Mouse (Mus musculus) limb, embryonic 12.5 days (tissue): ENCODE data around the gene Tbl1xr1. TPM values are rescaled to one million over a fixed set of nuclear protein-coding genes. Genes with fewer than 3 reads are reported as not detected.

Experiments used
- ATAC-seq: fragments of 200-750 bp; cut with Nextera tagmentation; 2 replicates; pipeline ENCODE4 v1.8.0; 2017; ENCODE audit warnings: low read depth, moderate TSS enrichment; ENCODE audit not compliant: insufficient number of reproducible peaks, insufficient read depth, low FRiP score, low TSS enrichment
- H3K27ac ChIP-seq: fragments of 300-500 bp; sonication (generic); 2 replicates; pipeline ENCODE4 v1.5.1; 2016; ENCODE audit warnings: mild to moderate bottlenecking, moderate library complexity
- H3K27me3 ChIP-seq: fragments of 300-500 bp; sonication (generic); 2 replicates; pipeline ENCODE4 v1.6.1; 2016; ENCODE audit warnings: mild to moderate bottlenecking, moderate library complexity
- H3K36me3 ChIP-seq: fragments of 300-500 bp; sonication (generic); 2 replicates; pipeline ENCODE4 v1.6.1; 2016; ENCODE audit warnings: mild to moderate bottlenecking, moderate library complexity
- H3K4me1 ChIP-seq: fragments of 300-500 bp; sonication (generic); replicated peaks from 2 replicates; pipeline ENCODE4 v1.6.1; 2016
- H3K4me2 ChIP-seq: fragments of 300-500 bp; sonication (generic); 2 replicates; pipeline ENCODE4 v1.6.1; 2016; ENCODE audit warnings: mild to moderate bottlenecking, moderate library complexity
- H3K4me3 ChIP-seq: fragments of 300-500 bp; sonication (generic); replicated peaks from 2 replicates; pipeline ENCODE4 v1.5.1; 2016; ENCODE audit warnings: mild to moderate bottlenecking
- H3K9ac ChIP-seq: fragments of 300-500 bp; sonication (generic); replicated peaks from 2 replicates; pipeline ENCODE4 v1.6.1; 2016; ENCODE audit warnings: mild to moderate bottlenecking, moderate library complexity
- H3K9me3 ChIP-seq: fragments of 300-500 bp; sonication (generic); 2 replicates; pipeline ENCODE4 v1.6.1; 2016; ENCODE audit warnings: mild to moderate bottlenecking, moderate library complexity
- WGBS: fragments of 180-500 bp; shearing (Covaris S2); methylation state at CpG from one replicate; pipeline ENCODE4 v1.1.7; 2016; 5-methylcytosine and 5-hydroxymethylcytosine counted together
- polyA plus RNA-seq: library from polyadenylated mRNA; unstranded; fragments of >200 nt; fragmentation: Nextera tagmentation; extraction: Ambion mirVana; gene quantifications from 2 replicates; pipeline ENCODE4 v1.2.1, GENCODE M21; 2016

Tbl1xr1 gene
- polyA plus RNA-seq, 1 experiment from 2014 or later, result 38.0 TPM

DNA sequence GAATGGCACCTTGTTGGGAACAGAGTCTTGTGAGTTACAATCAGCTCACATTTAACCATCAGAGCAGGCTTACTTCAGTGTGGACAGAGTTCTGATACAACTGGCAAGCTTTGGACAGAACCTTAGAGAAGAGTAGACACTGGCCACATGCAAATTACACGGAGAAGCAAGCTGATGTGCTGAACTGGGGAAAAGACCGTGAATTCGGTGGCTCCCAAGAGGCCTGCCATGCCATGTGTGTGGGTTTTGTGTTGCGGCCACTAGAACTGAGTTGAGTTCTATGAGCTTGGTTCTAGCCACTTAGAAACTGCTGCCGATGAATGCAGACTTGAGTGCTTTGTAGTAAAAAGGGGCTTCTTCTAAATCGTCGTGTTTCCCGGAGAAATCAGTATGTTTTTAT, 95.1 kb downstream of the Tbl1xr1 start:
- Histone ChIP-seq H3K4me2 (no peak overlapping the region), H3K9ac (no peak overlapping the region), H3K27me3 (no peaks in the 10 kb centered on the region), H3K27ac (peak overlapping the region; percentile 24; the same call in 1 of the 2 replicates), H3K4me1 (peaks cover 15% of the 10 kb centered on the region), H3K36me3 (no peaks in the 10 kb centered on the region), H3K9me3 (no peaks in the 10 kb centered on the region), H3K4me3 (no peak overlapping the region)
- no peak for ATAC-seq
- WGBS, result 84% methylated on average over 8 of the region's 8 CpGs

DNA sequence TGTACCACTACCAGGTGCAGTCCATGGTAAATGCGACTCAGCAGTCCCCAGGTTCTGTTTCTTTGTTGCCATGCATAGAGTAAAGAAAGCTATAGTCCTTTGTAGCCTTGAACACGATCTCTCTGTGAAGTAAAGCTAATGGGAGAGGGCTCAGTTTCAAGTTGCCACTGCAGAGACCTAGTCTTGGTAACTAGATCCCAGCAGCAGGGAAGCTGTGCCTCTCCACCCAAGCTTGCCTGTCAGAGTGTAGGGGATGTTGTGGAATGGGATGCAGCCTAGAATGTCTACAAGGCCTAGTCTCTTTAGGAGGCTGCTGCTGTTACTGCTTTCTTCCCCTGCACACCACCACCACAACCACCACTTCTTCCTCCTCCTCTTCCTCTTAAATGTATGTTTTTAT, 96.0 kb downstream of the Tbl1xr1 start:
- H3K4me2 ChIP-seq, result no peak overlapping the region
- no peak for ATAC-seq
- WGBS, result 56% methylated on average over 2 of the region's 2 CpGs
- peaks cover 15% of the 10 kb centered on the region for H3K4me1 ChIP-seq
- H3K36me3 ChIP-seq, result no peaks in the 10 kb centered on the region
- no peaks in the 10 kb centered on the region for H3K9me3 ChIP-seq
- no peak overlapping the region for H3K9ac ChIP-seq
- peak overlapping the region; percentile 24; the same call in 1 of the 2 replicates for H3K27ac ChIP-seq
- no peaks in the 10 kb centered on the region for H3K27me3 ChIP-seq
- no peak overlapping the region for H3K4me3 ChIP-seq

DNA sequence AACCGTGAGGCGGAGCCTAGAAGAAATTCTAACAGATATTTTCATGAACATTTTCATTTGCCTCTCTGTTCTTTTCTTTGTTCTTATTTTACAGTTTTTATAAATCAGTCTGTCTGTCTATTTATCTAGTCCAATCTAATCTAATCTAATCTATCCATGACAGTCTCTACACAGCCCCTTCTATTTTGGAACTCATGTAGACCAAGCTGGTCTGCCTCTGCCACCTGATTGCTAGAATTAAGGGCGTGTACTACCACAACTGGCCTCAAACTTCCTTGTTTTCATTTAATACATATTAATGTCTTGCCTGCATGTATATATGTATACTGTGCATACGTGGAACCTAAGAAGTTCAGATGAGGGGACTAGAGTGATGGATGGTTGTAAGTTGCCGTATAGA, 96.7 kb downstream of the Tbl1xr1 start:
- no peak overlapping the region for H3K4me3 ChIP-seq
- no peaks in the 10 kb centered on the region for H3K27me3 ChIP-seq
- H3K4me2 ChIP-seq, result no peak overlapping the region
- WGBS, result 94% methylated on average over 5 of the region's 5 CpGs
- no peak overlapping the region for H3K9ac ChIP-seq
- ATAC-seq, result no peak
- no peaks in the 10 kb centered on the region for H3K9me3 ChIP-seq
- no peaks in the 10 kb centered on the region for H3K36me3 ChIP-seq
- H3K27ac ChIP-seq, result no peak overlapping the region
- H3K4me1 ChIP-seq, result peaks cover 15% of the 10 kb centered on the region

DNA sequence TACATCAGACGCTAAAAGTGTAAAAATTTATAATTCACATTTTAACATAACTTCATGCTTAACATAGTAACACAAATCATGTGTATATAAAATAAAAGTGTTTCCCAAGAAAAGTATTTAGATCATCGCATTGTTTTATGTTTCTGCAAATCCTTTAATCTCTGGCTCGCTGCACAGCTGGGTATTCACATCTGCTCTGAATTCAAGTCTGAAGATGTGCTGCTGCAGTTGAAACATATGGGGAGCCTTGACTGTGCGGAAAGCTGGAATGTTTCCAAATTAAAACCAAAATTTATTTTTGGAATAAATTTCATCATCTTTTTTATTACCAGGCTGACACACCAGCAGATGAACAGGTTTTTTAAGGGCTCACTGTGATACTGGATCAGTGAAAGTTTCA, 97.8 kb downstream of the Tbl1xr1 start:
- Histone ChIP-seq H3K36me3 (no peaks in the 10 kb centered on the region), H3K27me3 (no peaks in the 10 kb centered on the region), H3K4me3 (no peak overlapping the region), H3K9ac (no peak overlapping the region), H3K9me3 (no peaks in the 10 kb centered on the region), H3K4me1 (peaks cover 15% of the 10 kb centered on the region), H3K27ac (no peak overlapping the region), H3K4me2 (no peak overlapping the region)
- ATAC-seq, result no peak
- WGBS, result 50% methylated on average over 4 of the region's 4 CpGs

DNA sequence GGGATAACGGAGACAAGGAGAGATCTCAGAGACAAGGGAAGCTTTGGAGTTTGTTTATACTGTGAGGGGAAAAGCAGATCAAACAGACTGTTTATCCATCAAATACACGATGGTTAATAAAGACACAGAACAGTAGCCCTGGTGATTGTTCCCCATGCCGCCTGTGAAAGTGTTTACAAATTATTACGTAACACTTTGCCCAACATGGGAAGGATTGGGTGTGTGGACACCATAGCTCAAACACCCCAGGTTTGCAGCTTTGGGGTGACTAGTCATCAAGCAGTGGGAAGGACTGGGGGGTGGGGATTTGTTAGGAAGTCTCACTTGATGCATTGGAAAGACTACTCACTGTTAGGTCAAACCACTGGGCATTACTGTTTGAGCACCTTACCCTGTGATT, 103.6 kb downstream of the Tbl1xr1 start:
- Histone ChIP-seq H3K9me3 (no peaks in the 10 kb centered on the region), H3K9ac (no peak overlapping the region), H3K36me3 (no peaks in the 10 kb centered on the region), H3K27ac (no peak overlapping the region), H3K4me1 (no peaks in the 10 kb centered on the region), H3K4me3 (no peak overlapping the region), H3K27me3 (no peaks in the 10 kb centered on the region), H3K4me2 (no peak overlapping the region)
- WGBS, result 75% methylated on average over 3 of the region's 4 CpGs
- ATAC-seq, result no peak

DNA sequence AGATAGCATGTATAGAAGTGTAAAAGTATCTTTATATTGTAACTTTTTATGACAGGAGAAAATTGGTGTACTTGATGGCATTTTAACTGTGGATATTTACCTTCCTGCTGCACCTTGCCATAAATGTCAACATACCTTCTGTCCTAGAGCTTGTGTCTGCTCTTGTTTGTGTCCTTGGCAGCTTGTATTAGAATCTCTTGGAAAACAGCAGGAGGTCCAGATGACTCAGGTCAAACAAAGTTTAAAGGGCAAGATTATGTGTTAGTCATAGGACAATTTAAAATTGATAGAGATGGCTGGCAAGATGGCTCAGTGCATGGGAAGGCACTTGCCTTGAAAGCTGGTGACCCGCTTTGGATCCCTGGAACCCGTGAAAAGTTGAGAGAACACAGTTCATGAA, 104.6 kb downstream of the Tbl1xr1 start:
- no peaks in the 10 kb centered on the region for H3K9me3 ChIP-seq
- H3K9ac ChIP-seq, result no peak overlapping the region
- no peak for ATAC-seq
- WGBS, result 94% methylated on average over 2 of the region's 2 CpGs
- no peaks in the 10 kb centered on the region for H3K4me1 ChIP-seq
- H3K36me3 ChIP-seq, result no peaks in the 10 kb centered on the region
- no peak overlapping the region for H3K27ac ChIP-seq
- H3K27me3 ChIP-seq, result no peaks in the 10 kb centered on the region
- H3K4me2 ChIP-seq, result no peak overlapping the region
- no peak overlapping the region for H3K4me3 ChIP-seq

DNA sequence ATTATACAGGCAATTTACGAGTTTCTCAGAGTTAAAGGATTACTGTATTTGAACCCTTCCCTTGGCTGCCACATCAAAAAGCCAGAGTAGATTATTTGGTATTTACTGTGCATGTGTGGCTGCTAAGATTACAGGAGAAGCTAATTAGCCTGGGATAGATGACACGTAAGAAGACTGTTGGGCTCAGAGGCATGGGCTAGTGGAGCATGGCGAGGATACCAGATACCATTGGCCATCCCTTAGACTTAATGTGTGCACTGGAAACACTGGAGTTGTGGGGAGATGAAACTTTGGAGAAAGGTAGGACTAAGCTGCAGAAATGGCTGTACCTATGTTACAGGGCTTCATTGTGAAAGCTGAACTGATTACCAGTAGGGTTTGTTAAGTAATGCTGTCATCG, 108.8 kb downstream of the Tbl1xr1 start:
- WGBS, result 86% methylated on average over 4 of the region's 4 CpGs
- Histone ChIP-seq H3K27ac (no peak overlapping the region), H3K4me2 (no peak overlapping the region), H3K4me3 (no peak overlapping the region), H3K9me3 (no peaks in the 10 kb centered on the region), H3K36me3 (peaks cover 13% of the 10 kb centered on the region), H3K4me1 (no peaks in the 10 kb centered on the region), H3K27me3 (no peaks in the 10 kb centered on the region), H3K9ac (no peak overlapping the region)
- no peak for ATAC-seq

DNA sequence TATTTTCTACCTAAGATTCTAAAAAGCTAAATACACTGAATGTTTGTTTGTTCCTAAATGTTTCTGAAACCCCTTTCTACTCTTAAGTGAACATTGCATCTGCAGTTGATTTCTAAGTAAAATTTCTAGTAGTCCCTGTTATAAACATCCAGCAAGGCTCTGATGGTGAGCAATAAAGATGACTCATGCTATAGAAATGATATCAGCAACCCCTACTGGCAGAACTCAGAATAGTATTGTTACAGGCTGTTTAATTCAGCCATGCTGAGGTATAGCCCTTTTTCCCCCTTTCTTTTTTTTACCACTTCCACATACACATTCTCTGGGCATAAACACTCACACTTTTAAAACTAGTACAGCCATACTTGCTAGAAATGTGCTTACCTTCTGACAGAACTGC, 114.0 kb downstream of the Tbl1xr1 start:
- Histone ChIP-seq H3K4me1 (no peaks in the 10 kb centered on the region), H3K4me3 (no peak overlapping the region), H3K4me2 (no peak overlapping the region), H3K9ac (no peak overlapping the region), H3K9me3 (no peaks in the 10 kb centered on the region), H3K27ac (no peak overlapping the region), H3K27me3 (no peaks in the 10 kb centered on the region), H3K36me3 (peaks cover 58% of the 10 kb centered on the region)
- no peak for ATAC-seq

DNA sequence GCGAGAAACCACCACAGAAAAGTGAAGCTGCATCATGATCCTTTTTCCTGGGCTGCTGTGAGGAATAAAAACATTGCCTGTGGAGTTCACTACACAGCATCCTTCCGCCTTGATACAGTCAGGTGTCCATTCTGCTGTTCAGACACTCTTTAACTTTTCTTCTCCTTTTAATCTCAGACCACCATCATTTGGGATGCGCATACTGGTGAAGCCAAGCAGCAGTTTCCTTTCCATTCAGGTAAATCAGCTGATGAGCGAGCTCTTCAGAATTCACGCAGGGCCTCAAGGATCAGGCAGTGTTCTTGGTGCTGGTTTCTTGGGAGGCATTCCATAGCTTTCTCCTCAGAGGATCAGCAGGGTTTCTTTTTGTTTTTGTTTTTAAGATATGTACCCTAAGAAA, 116.5 kb downstream of the Tbl1xr1 start:
- H3K36me3 ChIP-seq, result peaks cover 79% of the 10 kb centered on the region
- ATAC-seq, result no peak
- no peak overlapping the region for H3K4me2 ChIP-seq
- no peaks in the 10 kb centered on the region for H3K27me3 ChIP-seq
- H3K9ac ChIP-seq, result no peak overlapping the region
- H3K4me1 ChIP-seq, result no peaks in the 10 kb centered on the region
- no peak overlapping the region for H3K27ac ChIP-seq
- WGBS, result 86% methylated on average over 5 of the region's 5 CpGs
- H3K9me3 ChIP-seq, result no peaks in the 10 kb centered on the region
- no peak overlapping the region for H3K4me3 ChIP-seq

DNA sequence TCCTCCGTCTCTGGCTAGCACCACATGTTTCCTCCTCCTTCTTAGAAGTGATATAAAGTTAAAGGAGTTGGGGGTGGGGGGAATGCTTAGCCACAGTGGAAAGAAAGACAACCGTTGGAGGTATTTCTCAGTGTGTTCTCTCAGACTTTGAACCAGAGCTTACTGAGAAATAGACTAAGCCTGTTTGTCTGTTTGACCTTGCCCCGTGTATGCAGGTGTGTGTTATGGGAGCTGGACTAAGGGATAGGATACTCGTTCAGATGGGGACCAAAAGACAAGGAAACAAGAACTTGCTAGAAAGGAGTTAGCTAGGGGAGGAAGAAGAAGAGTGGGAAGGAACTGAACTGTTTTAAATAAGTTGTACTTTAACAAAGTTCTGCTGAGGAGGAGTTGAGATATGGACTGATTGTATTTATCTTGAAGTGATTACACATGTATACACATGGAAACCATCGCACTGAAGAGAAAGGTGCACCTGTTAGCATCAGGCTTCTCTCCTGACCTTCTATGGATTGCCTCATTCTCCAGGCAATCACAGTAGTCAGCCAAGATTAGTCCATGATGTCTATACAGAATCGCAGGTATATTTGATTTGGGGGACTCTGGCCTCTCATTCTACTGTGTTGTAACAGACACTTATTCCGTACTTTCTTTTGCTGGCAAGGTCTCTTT, 117.9 kb downstream of the Tbl1xr1 start:
- Histone ChIP-seq H3K27ac (no peak overlapping the region), H3K4me1 (no peaks in the 10 kb centered on the region), H3K27me3 (no peaks in the 10 kb centered on the region), H3K4me2 (no peak overlapping the region), H3K9me3 (no peaks in the 10 kb centered on the region), H3K9ac (no peak overlapping the region), H3K4me3 (no peak overlapping the region), H3K36me3 (peaks cover 86% of the 10 kb centered on the region)
- WGBS, result 83% methylated on average over 7 of the region's 7 CpGs
- no peak for ATAC-seq

DNA sequence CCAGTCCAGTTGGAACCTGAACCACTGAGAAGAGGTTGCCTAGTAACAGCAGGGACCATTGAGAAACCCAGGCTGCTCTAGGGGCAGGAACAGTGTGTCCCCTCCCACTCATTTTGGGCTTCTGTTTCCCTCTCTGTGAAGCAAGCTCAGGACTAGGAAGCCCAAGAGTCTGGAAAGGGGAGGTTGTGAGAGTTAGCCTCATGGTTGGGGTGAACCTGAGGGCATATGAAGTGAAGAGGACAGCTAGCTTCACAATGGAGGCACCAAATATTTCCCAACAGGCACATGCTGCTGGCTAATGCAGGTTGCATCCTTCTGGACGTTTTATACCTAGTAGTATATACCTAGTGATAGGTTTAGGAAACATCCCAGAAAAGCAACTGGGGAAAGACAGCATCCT, 122.3 kb downstream of the Tbl1xr1 start:
- 83% methylated on average over 1 of the region's 1 CpGs for WGBS
- no peak overlapping the region for H3K4me2 ChIP-seq
- H3K9ac ChIP-seq, result no peak overlapping the region
- H3K9me3 ChIP-seq, result no peaks in the 10 kb centered on the region
- no peaks in the 10 kb centered on the region for H3K4me1 ChIP-seq
- no peak overlapping the region for H3K4me3 ChIP-seq
- H3K36me3 ChIP-seq, result peaks cover 80% of the 10 kb centered on the region
- ATAC-seq, result no peak
- no peak overlapping the region for H3K27ac ChIP-seq
- H3K27me3 ChIP-seq, result no peaks in the 10 kb centered on the region

DNA sequence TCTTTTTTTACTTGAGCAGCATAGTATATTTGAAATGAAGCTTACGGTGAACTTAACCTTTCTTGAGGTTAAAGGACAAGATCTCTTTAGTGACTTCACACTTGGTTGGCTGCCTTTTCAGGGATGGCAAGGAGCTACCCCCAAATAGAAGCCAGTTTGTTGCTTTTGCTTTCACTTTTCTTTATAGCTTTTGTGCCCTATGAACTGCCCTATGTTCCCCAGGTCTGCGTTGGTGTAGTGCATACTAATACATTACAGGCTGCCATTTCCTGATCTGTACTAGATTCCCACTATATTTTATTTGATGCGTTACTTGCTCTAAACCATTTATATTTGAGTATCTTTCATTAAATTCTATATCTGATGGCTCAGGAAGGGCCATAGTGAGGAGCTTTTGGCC, 127.7 kb downstream of the Tbl1xr1 start:
- Histone ChIP-seq H3K4me1 (no peaks in the 10 kb centered on the region), H3K27me3 (no peaks in the 10 kb centered on the region), H3K9me3 (no peaks in the 10 kb centered on the region; the same call in 1 of the 2 replicates), H3K27ac (no peak overlapping the region), H3K9ac (no peak overlapping the region), H3K36me3 (peaks cover 64% of the 10 kb centered on the region), H3K4me2 (no peak overlapping the region), H3K4me3 (no peak overlapping the region)
- ATAC-seq, result no peak
- whole genome bisulfite sequencing, result 93% methylated on average over 3 of the region's 3 CpGs
